Mouse (Mus musculus) embryo, embryonic 11.5 days (tissue): ENCODE measurements around the gene Atp5f1.

Source experiments
- DNase-seq: peaks from one replicate; pipeline ENCODE4 v3.0.0-alpha.2; 2012; ENCODE audit warnings: low read depth, low spot score

Gene Atp5f1

DNA sequence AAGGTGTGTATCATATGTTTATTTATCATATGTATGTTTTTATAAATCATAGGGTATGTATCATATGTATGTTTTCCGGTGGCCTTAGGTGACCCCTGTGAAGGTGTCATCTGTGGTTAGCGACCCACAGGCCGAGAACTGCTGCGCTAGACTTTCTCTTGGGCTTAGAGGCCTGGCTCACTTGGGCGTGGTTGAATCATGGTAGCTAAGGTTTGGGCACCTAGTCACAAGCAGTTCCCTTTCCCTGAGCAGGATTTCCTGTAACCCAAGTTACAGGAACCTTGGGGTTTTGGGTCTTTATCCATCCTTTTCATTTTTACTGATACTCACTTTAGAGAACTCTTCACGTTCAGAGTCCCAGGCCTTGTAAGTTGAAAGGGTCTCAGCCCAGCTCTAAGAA is 59.6 kb downstream of the Atp5f1 start:
- DNase-seq, result no peak

DNA sequence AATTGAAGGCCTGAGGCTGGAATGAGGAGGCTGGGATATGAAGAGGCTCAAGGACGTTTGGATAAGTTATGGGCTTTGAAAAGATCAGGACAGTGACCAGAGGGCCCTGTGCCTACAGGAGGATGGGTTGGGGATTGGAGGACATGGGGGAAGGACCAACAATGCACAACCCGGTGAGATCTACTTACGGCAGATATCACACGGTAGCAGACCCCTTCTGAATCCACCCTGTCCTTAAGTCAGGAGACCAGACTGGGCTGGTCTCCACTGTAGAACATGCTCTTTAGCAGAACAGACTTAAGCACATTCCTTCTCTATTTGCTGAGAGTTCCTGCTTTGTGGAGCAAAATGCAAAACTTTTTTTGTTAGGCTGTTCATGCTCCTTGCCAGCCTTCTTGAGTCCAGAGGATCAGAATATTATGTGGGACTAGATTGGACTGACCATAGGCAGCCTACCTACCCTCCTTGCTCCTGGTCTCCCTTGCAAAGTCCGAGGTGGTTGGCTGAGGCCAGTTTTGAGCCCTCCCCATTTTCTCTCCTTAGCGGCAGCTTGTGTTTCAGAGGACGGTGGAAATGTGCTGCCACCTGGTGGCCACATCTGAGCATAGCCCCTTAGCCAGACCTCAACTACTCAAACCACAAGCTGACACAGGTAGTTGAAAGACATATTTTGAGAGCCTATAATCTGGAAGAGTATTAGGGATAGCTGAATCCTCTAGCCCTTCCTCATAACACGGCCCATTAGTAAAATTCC is 60.3 kb downstream of the Atp5f1 start:
- DNase-seq, result peak; percentile 76

DNA sequence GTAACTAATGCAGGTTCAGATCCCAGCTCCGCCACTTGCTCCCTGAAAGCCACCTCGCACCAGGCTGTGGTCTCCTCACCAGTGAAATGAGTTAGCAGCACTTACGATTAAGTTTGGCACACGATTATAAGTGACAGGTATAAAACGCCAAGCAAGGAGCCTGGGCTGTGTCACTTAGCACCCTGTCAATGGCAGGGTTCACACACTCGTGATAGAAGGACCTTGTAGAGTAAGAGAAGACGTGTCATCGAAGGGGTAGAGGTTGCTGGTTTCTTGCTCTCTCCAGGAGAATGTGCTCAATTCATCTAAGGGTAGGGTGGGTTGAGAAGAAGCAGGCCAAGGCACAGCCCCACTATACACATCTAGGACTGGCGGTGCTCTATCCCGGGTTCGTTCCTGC is 61.0 kb downstream of the Atp5f1 start:
- no peak for DNase-seq

DNA sequence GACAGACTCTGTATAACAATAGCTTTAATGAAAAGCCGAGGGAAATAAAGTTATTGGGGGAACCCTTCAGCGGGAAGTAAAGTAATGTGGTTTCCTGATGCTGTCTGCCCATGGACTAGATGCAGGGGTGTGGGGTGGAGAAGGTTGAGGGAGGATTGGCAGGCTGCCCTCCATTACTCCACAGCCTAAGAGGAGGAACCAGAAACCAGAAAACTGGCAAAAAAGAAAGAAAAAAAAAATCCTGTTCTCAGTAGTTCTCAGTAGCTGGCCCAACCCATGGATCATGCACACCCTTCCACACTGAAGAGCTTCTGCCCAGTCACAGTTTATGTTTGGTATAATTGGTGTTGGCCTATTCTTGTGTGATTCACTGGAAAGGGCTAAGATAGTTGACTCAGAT is 61.6 kb downstream of the Atp5f1 start:
- DNase-seq, result no peak

DNA sequence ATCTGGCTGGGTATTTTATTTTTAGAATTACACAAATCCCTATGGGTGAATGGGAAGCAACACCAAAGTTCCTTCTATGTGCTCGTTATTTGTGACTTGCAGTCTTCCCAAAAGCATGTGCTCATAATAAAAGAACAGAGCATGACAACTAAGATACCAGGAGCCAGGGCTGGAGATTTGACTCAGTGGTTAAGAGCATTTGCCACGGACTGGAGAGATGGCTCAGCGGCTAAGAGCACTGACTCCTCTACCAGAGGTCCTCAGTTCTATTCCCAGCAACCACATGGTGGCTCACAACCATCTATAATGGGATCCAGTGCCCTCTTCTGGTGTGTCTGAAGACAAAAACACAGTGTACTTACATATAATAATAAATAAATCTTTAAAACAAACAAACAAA is 63.1 kb downstream of the Atp5f1 start:
- no peak for DNase-seq

DNA sequence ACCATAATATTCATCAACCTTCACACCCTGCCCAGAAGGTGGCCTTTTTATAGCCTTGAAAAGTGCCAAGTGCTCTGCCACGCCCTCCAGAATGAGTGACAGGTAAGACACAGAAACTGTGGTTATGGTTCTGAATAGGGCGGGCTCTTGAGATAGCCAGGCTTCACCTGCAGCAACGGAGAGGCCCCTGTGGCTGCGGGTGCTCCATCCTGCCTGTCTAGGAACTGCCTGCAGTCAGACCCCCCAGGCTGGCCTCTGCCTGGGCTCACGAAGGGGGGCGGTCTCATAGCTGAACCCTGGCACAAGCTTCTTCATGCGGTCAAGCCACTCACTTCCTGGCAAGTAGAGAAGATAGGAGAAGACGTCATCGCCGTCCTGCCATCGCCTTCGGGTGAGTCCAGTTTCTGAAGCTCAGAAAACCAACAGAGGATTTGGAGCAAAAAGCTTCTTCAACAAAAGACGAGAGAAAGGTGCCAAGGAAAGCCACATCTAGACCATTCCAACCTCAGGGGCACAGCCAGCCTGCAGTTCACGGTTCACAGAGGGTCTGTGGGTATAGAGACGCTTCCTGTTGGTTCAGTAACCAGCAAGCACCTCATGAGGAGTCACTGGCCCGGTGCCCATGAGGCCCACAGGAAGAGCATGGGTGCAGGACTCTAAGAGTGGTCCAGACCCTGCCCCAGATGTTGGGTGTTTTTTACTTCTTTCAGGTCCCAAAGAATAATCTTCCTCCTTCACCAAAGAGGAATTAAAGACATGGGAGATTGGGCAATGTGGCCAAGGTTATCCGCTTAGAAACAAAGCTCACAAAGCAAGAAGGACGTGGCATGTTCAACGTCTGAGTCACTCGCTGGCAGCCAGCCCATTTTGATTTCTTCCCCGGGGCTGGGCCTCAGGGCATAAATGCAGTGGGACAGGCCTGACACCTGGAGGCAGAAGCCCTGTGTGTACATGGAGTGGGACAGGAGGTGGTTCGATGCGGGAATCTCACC is 65.0 kb downstream of the Atp5f1 start:
- no peak for DNase-seq

DNA sequence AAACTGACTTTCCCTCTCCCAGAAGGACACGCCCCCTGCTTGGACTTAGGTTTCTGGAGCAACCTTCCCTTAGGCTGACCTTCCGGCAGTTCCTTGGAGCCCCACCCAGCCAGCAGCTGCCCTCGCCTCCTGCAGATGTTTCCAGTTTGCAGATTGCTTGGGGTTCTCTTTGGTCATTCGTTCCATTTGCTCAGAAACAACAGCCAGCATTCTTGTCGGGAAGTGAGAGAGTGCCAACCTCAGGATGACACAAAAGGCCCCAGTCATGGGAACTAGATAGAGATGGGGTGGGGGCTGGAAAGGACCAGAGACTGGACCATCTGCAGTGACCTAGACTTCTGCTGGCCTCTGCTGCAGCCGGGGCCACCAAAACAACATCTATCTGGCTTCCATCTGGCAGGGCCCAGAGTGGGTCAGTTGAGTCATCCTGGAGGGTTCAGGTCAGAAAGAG is 65.9 kb downstream of the Atp5f1 start:
- DNase-seq, result no peak
